Mouse (Mus musculus) ES-Bruce4 (cell line): ENCODE measurements around the gene Ptprm.

Experiments used
- CTCF ChIP-seq: IDR thresholded peaks from one replicate; pipeline ENCODE4 v1.8.1; 2011; ENCODE audit warnings: low read depth, low read length
- EP300 ChIP-seq: IDR thresholded peaks from 2 replicates; pipeline ENCODE4 v1.6.1; 2011; ENCODE audit warnings: low read depth, low read length; ENCODE audit not compliant: insufficient read depth
- POLR2A ChIP-seq: IDR thresholded peaks from one replicate; pipeline ENCODE4 v1.8.1; 2011; ENCODE audit warnings: low read length; ENCODE audit not compliant: insufficient read depth

GRCm38 (mm10) chr17:67087585-67087984, 266.7 kb downstream of the Ptprm start:
- peak; percentile 35 for TF ChIP-seq CTCF
- no peak for TF ChIP-seq EP300
- no peak for TF ChIP-seq POLR2A
